21 mouse cellular contexts compared by ENCODE assay signal in genomic region chr5:150918599-150918998, GRCm38 (mm10). TPM values are rescaled to one million over a fixed set of nuclear protein-coding genes. Genes with fewer than 3 reads are reported as not detected.
DNase-seq lines count a peak whose midpoint lies in the region; ATAC-seq lines count a peak whose summit lies in the region.
"Had no signal": no experiment of that assay in that cellular context is flagged by ENCODE, and none has a peak within 500 bp of the region (broad histone marks: within the 10 kb centered on the region; RNA-seq: fewer than 3 reads in every experiment).

No protein-coding gene starts in this region.

- H3K27me3 ChIP-seq in midbrain, embryonic 11.5 days (ENCODE audit: control insufficient read depth, insufficient read depth, low read length), result no peaks in the 10 kb centered on the region
- no peaks in the 10 kb centered on the region for H3K27me3 ChIP-seq in midbrain, embryonic 10.5 days (ENCODE audit: low read depth, poor library complexity, severe bottlenecking)
- H3K27me3 ChIP-seq in midbrain, embryonic 12.5 days, result no peaks in the 10 kb centered on the region
- H3K27me3 ChIP-seq: heart, embryonic 13.5 days; limb, embryonic 12.5 days; megakaryocyte, embryonic 14.5 days had no signal

- peak; percentile 55 for DNase-seq in heart, adult 11 months
- no peak for DNase-seq in heart, adult 18-20 months
- no peak for DNase-seq in midbrain, embryonic 11.5 days (ENCODE audit: low spot score, missing footprints)
- no peak for DNase-seq in midbrain, embryonic 10.5 days (ENCODE audit: low spot score)
- DNase-seq in retina, embryonic 14.5 days (ENCODE audit: low spot score), result peak; percentile 20
- no peak for DNase-seq in layer of hippocampus, postnatal 25 days (ENCODE audit: extremely low spot score in 1 of 2, low spot score in 1 of 2)
- DNase-seq: cerebellum, adult 2 months; cerebellum, postnatal 36 days; gastrocnemius, adult 2 months; kidney, postnatal 4 days; lung, adult 18-20 months; lung, postnatal 14 days; thymus, postnatal 25 days had no signal

- 86% methylated on average over 13 of the region's 13 CpGs for WGBS in midbrain, embryonic 11.5 days
- 92% methylated on average over 13 of the region's 13 CpGs for WGBS in midbrain, embryonic 10.5 days
- 80% methylated on average over 13 of the region's 13 CpGs for WGBS in midbrain, embryonic 12.5 days

- H3K4me3 ChIP-seq in midbrain, embryonic 11.5 days (ENCODE audit: low read depth, low read length), result no peak overlapping the region
- no peak overlapping the region for H3K4me3 ChIP-seq in midbrain, embryonic 10.5 days
- no peak overlapping the region for H3K4me3 ChIP-seq in midbrain, embryonic 12.5 days
- H3K4me3 ChIP-seq: embryonic facial prominence, embryonic 10.5 days; gastrocnemius, adult 2 months; heart, embryonic 13.5 days; limb, embryonic 12.5 days; megakaryocyte, embryonic 14.5 days had no signal

- H3K4me2 ChIP-seq in midbrain, embryonic 11.5 days, result no peak overlapping the region
- no peak overlapping the region for H3K4me2 ChIP-seq in midbrain, embryonic 12.5 days (replicated peaks)
- H3K4me2 ChIP-seq: heart, embryonic 13.5 days; limb, embryonic 12.5 days had no signal

- peak; percentile 43; the same call in 1 of the 2 replicates for ATAC-seq in midbrain, embryonic 11.5 days (ENCODE audit: low FRiP score)
- peak; percentile 58 for ATAC-seq in midbrain, embryonic 12.5 days (ENCODE audit: low FRiP score, low read depth)

- H3K9ac ChIP-seq in midbrain, embryonic 11.5 days (ENCODE audit: low read length), result no peak overlapping the region
- H3K9ac ChIP-seq in midbrain, embryonic 12.5 days (replicated peaks), result no peak overlapping the region
- H3K9ac ChIP-seq: heart, embryonic 13.5 days; limb, embryonic 12.5 days had no signal

- no peak overlapping the region for H3K27ac ChIP-seq in midbrain, embryonic 11.5 days (ENCODE audit: low read depth, low read length)
- H3K27ac ChIP-seq in midbrain, embryonic 10.5 days (replicated peaks), result no peak overlapping the region
- no peak overlapping the region for H3K27ac ChIP-seq in midbrain, embryonic 12.5 days (replicated peaks)
- H3K27ac ChIP-seq: embryonic facial prominence, embryonic 10.5 days; gastrocnemius, adult 2 months; heart, embryonic 13.5 days; limb, embryonic 12.5 days had no signal

- no peaks in the 10 kb centered on the region for H3K9me3 ChIP-seq in midbrain, embryonic 11.5 days (ENCODE audit: control insufficient read depth, low read length)
- no peaks in the 10 kb centered on the region for H3K9me3 ChIP-seq in midbrain, embryonic 10.5 days (replicated peaks)
- no peaks in the 10 kb centered on the region for H3K9me3 ChIP-seq in midbrain, embryonic 12.5 days
- H3K9me3 ChIP-seq: embryonic facial prominence, embryonic 10.5 days; heart, embryonic 13.5 days; limb, embryonic 12.5 days; megakaryocyte, embryonic 14.5 days had no signal

- H3K4me1 ChIP-seq in midbrain, embryonic 11.5 days (ENCODE audit: control insufficient read depth, insufficient read depth, low read length), result no peaks in the 10 kb centered on the region
- H3K4me1 ChIP-seq in midbrain, embryonic 10.5 days, result peaks cover 3% of the 10 kb centered on the region; the same call in 1 of the 2 replicates
- H3K4me1 ChIP-seq in midbrain, embryonic 12.5 days, result no peaks in the 10 kb centered on the region
- H3K4me1 ChIP-seq: megakaryocyte, embryonic 14.5 days had no signal

- no peaks in the 10 kb centered on the region for H3K36me3 ChIP-seq in midbrain, embryonic 11.5 days (ENCODE audit: control insufficient read depth, insufficient read depth, low read length)
- no peaks in the 10 kb centered on the region for H3K36me3 ChIP-seq in midbrain, embryonic 10.5 days
- no peaks in the 10 kb centered on the region for H3K36me3 ChIP-seq in midbrain, embryonic 12.5 days
- H3K36me3 ChIP-seq: embryonic facial prominence, embryonic 10.5 days; heart, embryonic 13.5 days; limb, embryonic 12.5 days had no signal

RNA-seq across cellular contexts. Expression of gene Kl, which starts 33.8 kb away (rescaled TPM):
- total RNA-seq in heart, adult 18-20 months (2021), result under 1 TPM in 1 of 2 experiments, not detected in 1; 0.05 TPM
- polyA plus RNA-seq in midbrain, embryonic 11.5 days (2014; fragmentation: Nextera tagmentation; extraction: Ambion mirVana), result 0.23 and 0.34 TPM in 2 replicates
- 0.09 and 0.39 TPM in 2 replicates for polyA plus RNA-seq in midbrain, embryonic 10.5 days (2016; fragmentation: Nextera tagmentation; extraction: Ambion mirVana)
- polyA plus RNA-seq in midbrain, embryonic 12.5 days (2016; fragmentation: Nextera tagmentation; extraction: Ambion mirVana), result 0.55 and 0.64 TPM in 2 replicates
- total RNA-seq in layer of hippocampus, postnatal 25 days (2021), result 1 to 10 TPM; 8.3 to 8.9 TPM
- total RNA-seq: granulocyte monocyte progenitor cell, adult 5-6 weeks had no signal
- polyA plus RNA-seq: C2C12; intestine, embryonic 14.5 days had no signal

Comparison
In these comparisons a context has a peak if more than half of its experiments do, and no peak if none do; other contexts are left out.
1. DNase-seq: peak in heart, adult 11 months (single experiment) and retina, embryonic 14.5 days (single experiment); none in heart, adult 18-20 months (0 of 2), midbrain, embryonic 11.5 days (single experiment), midbrain, embryonic 10.5 days (single experiment) and layer of hippocampus, postnatal 25 days (0 of 2).